Mouse (Mus musculus) C2C12 (cell line): Measurements from ENCODE around the gene Exo5.

ENCODE experiments used
- CEBPB ChIP-seq: IDR thresholded peaks from one replicate; pipeline ENCODE4 v1.6.1; 2011; ENCODE audit warnings: low read depth, mild to moderate bottlenecking, control low read depth, moderate library complexity
- CTCF ChIP-seq: IDR thresholded peaks from one replicate; pipeline ENCODE4 v1.5.1; 2011; ENCODE audit not compliant: control insufficient read depth, insufficient read depth, insufficient read length

DNA sequence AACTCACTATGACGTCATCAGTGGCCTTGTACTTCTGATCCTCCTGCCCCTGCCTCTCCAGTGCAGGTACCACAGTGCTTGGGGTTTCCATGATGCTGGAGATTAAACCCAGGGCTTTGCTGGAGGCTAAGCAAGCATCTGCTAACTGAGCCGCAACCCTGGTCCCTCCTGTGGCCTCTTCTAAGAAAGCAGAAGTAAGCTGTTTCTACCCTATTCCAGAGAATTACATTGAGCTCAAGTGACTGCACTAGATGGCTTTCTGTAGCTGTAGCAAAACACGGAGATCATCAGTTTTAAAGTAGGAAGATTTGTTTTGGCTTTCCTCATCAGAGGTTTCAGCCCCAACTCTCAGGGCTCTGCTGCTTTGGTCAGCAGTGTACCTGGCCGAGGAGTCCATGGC lies 10.3 kb downstream of the Exo5 start:
- TF ChIP-seq CTCF (no peak), CEBPB (no peak)
